Comparison of ENCODE assay signal across 15 mouse cellular contexts in genomic region chr3:138745091-138745490, GRCm38 (mm10). TPM values are rescaled to one million over a fixed set of nuclear protein-coding genes. Genes with fewer than 3 reads are reported as not detected.
DNase-seq lines count a peak whose midpoint lies in the region; ATAC-seq lines count a peak whose summit lies in the region.
"Had no signal": no experiment of that assay in that cellular context is flagged by ENCODE, and none has a peak within 500 bp of the region (broad histone marks: within the 10 kb centered on the region; RNA-seq: fewer than 3 reads in every experiment).

No protein-coding gene starts in this region.

- no peak for DNase-seq in embryonic facial prominence, embryonic 10.5 days (ENCODE audit: low spot score)
- no peak for DNase-seq in midbrain, embryonic 10.5 days (ENCODE audit: low spot score)
- DNase-seq in hindbrain, embryonic 14.5 days (ENCODE audit: low spot score), result no peak
- no peak for DNase-seq in ovary, adult 18-20 months (ENCODE audit: low spot score)
- DNase-seq: kidney, postnatal 10 days; liver, postnatal 0 days had no signal

- no peak for ATAC-seq in embryonic facial prominence, embryonic 13.5 days (ENCODE audit: insufficient number of reproducible peaks, insufficient read depth, low FRiP score, low TSS enrichment, low read depth)
- no peak for ATAC-seq in midbrain, embryonic 12.5 days (ENCODE audit: low FRiP score, low read depth)
- no peak for ATAC-seq in hindbrain, embryonic 14.5 days (ENCODE audit: low FRiP score)
- ATAC-seq in neural tube, embryonic 14.5 days (ENCODE audit: low read depth), result no peak
- ATAC-seq in kidney, embryonic 15.5 days (replicated peaks; ENCODE audit: low FRiP score), result no peak
- ATAC-seq: inflammation-experienced regulatory T-cells, adult 6 months; liver, postnatal 0 days had no signal

- H3K27me3 ChIP-seq in embryonic facial prominence, embryonic 13.5 days, result peaks cover 13% of the 10 kb centered on the region
- peaks cover 23% of the 10 kb centered on the region for H3K27me3 ChIP-seq in embryonic facial prominence, embryonic 10.5 days (replicated peaks; ENCODE audit: low read depth, poor library complexity, severe bottlenecking)
- H3K27me3 ChIP-seq in midbrain, embryonic 12.5 days, result peaks cover 14% of the 10 kb centered on the region
- H3K27me3 ChIP-seq in midbrain, embryonic 10.5 days (ENCODE audit: low read depth, poor library complexity, severe bottlenecking), result peaks cover 16% of the 10 kb centered on the region
- no peaks in the 10 kb centered on the region for H3K27me3 ChIP-seq in hindbrain, embryonic 14.5 days (ENCODE audit: control insufficient read depth, insufficient read depth, low read length)
- no peaks in the 10 kb centered on the region for H3K27me3 ChIP-seq in neural tube, embryonic 14.5 days (ENCODE audit: control insufficient read depth, insufficient read depth, low read length)
- peaks cover 10% of the 10 kb centered on the region; the same call in 1 of the 2 replicates for H3K27me3 ChIP-seq in kidney, embryonic 15.5 days

- peak overlapping the region; percentile 78; the same call in 1 of the 2 replicates for H3K4me2 ChIP-seq in embryonic facial prominence, embryonic 13.5 days
- 0 out of 2 replicates have a peak overlapping the region, but pooled peaks have one; percentile 75 for H3K4me2 ChIP-seq in midbrain, embryonic 12.5 days (replicated peaks)
- peak overlapping the region; percentile 85 for H3K4me2 ChIP-seq in hindbrain, embryonic 14.5 days (replicated peaks)
- H3K4me2 ChIP-seq in neural tube, embryonic 14.5 days (ENCODE audit: low read depth, low read length), result peak overlapping the region; percentile 65
- H3K4me2 ChIP-seq in kidney, embryonic 15.5 days, result no peak overlapping the region

- H3K4me1 ChIP-seq in embryonic facial prominence, embryonic 13.5 days, result peaks cover 30% of the 10 kb centered on the region
- peaks cover 33% of the 10 kb centered on the region for H3K4me1 ChIP-seq in embryonic facial prominence, embryonic 10.5 days
- H3K4me1 ChIP-seq in midbrain, embryonic 12.5 days, result peaks cover 20% of the 10 kb centered on the region
- H3K4me1 ChIP-seq in midbrain, embryonic 10.5 days, result peaks cover 36% of the 10 kb centered on the region
- H3K4me1 ChIP-seq in hindbrain, embryonic 14.5 days (replicated peaks; ENCODE audit: control insufficient read depth, insufficient read depth, low read length), result peaks cover 32% of the 10 kb centered on the region
- peaks cover 36% of the 10 kb centered on the region for H3K4me1 ChIP-seq in neural tube, embryonic 14.5 days (ENCODE audit: control insufficient read depth, insufficient read depth, low read length)
- H3K4me1 ChIP-seq in kidney, embryonic 15.5 days, result peaks cover 37% of the 10 kb centered on the region

- no peaks in the 10 kb centered on the region for H3K9me3 ChIP-seq in embryonic facial prominence, embryonic 13.5 days
- H3K9me3 ChIP-seq in embryonic facial prominence, embryonic 10.5 days, result no peaks in the 10 kb centered on the region
- no peaks in the 10 kb centered on the region for H3K9me3 ChIP-seq in midbrain, embryonic 12.5 days
- no peaks in the 10 kb centered on the region for H3K9me3 ChIP-seq in midbrain, embryonic 10.5 days (replicated peaks)
- no peaks in the 10 kb centered on the region for H3K9me3 ChIP-seq in hindbrain, embryonic 14.5 days (ENCODE audit: control insufficient read depth, low read length)
- H3K9me3 ChIP-seq in neural tube, embryonic 14.5 days (ENCODE audit: control insufficient read depth, low read length), result no peaks in the 10 kb centered on the region
- H3K9me3 ChIP-seq in kidney, embryonic 15.5 days (replicated peaks), result no peaks in the 10 kb centered on the region
- H3K9me3 ChIP-seq: embryonic facial prominence, embryonic 15.5 days; heart, embryonic 12.5 days; limb, embryonic 13.5 days had no signal

- H3K36me3 ChIP-seq in embryonic facial prominence, embryonic 13.5 days, result no peaks in the 10 kb centered on the region
- no peaks in the 10 kb centered on the region for H3K36me3 ChIP-seq in embryonic facial prominence, embryonic 10.5 days (replicated peaks)
- H3K36me3 ChIP-seq in midbrain, embryonic 12.5 days, result no peaks in the 10 kb centered on the region
- no peaks in the 10 kb centered on the region for H3K36me3 ChIP-seq in midbrain, embryonic 10.5 days
- no peaks in the 10 kb centered on the region for H3K36me3 ChIP-seq in hindbrain, embryonic 14.5 days (replicated peaks; ENCODE audit: control insufficient read depth, insufficient read depth)
- no peaks in the 10 kb centered on the region for H3K36me3 ChIP-seq in neural tube, embryonic 14.5 days (ENCODE audit: control insufficient read depth, insufficient read depth, low read length)
- H3K36me3 ChIP-seq in kidney, embryonic 15.5 days, result no peaks in the 10 kb centered on the region
- H3K36me3 ChIP-seq: embryonic facial prominence, embryonic 15.5 days; heart, embryonic 12.5 days; limb, embryonic 13.5 days had no signal

- no peak overlapping the region for H3K4me3 ChIP-seq in embryonic facial prominence, embryonic 13.5 days
- no peak overlapping the region for H3K4me3 ChIP-seq in embryonic facial prominence, embryonic 10.5 days
- H3K4me3 ChIP-seq in midbrain, embryonic 12.5 days, result no peak overlapping the region
- no peak overlapping the region for H3K4me3 ChIP-seq in midbrain, embryonic 10.5 days
- peak overlapping the region; percentile 87 for H3K4me3 ChIP-seq in hindbrain, embryonic 14.5 days (replicated peaks; ENCODE audit: low read length)
- H3K4me3 ChIP-seq in neural tube, embryonic 14.5 days (ENCODE audit: low read depth, low read length), result peak overlapping the region; percentile 92; the same call in 1 of the 2 replicates
- H3K4me3 ChIP-seq in kidney, embryonic 15.5 days (replicated peaks), result no peak overlapping the region
- H3K4me3 ChIP-seq: embryonic facial prominence, embryonic 15.5 days; heart, embryonic 12.5 days had no signal

- H3K9ac ChIP-seq in embryonic facial prominence, embryonic 13.5 days, result no peak overlapping the region
- H3K9ac ChIP-seq in midbrain, embryonic 12.5 days (replicated peaks), result no peak overlapping the region
- no peak overlapping the region for H3K9ac ChIP-seq in hindbrain, embryonic 14.5 days
- no peak overlapping the region for H3K9ac ChIP-seq in neural tube, embryonic 14.5 days (replicated peaks; ENCODE audit: low read depth, low read length)
- no peak overlapping the region for H3K9ac ChIP-seq in kidney, embryonic 15.5 days
- H3K9ac ChIP-seq: embryonic facial prominence, embryonic 15.5 days; heart, embryonic 12.5 days; limb, embryonic 13.5 days; liver, postnatal 0 days had no signal

- WGBS in embryonic facial prominence, embryonic 13.5 days, result 73% methylated on average over 11 of the region's 11 CpGs
- WGBS in embryonic facial prominence, embryonic 10.5 days, result 85% methylated on average over 11 of the region's 11 CpGs
- 83% methylated on average over 11 of the region's 11 CpGs for WGBS in midbrain, embryonic 12.5 days
- 87% methylated on average over 11 of the region's 11 CpGs for WGBS in midbrain, embryonic 10.5 days
- WGBS in hindbrain, embryonic 14.5 days, result 71% methylated on average over 11 of the region's 11 CpGs
- WGBS in neural tube, embryonic 14.5 days, result 60% methylated on average over 11 of the region's 11 CpGs
- WGBS in kidney, embryonic 15.5 days, result 83% methylated on average over 11 of the region's 11 CpGs

- H3K27ac ChIP-seq in embryonic facial prominence, embryonic 13.5 days, result no peak overlapping the region
- no peak overlapping the region for H3K27ac ChIP-seq in embryonic facial prominence, embryonic 10.5 days (replicated peaks)
- no peak overlapping the region for H3K27ac ChIP-seq in midbrain, embryonic 12.5 days (replicated peaks)
- H3K27ac ChIP-seq in midbrain, embryonic 10.5 days (replicated peaks), result no peak overlapping the region
- peak overlapping the region; percentile 43; the same call in 1 of the 2 replicates for H3K27ac ChIP-seq in hindbrain, embryonic 14.5 days
- no peak overlapping the region for H3K27ac ChIP-seq in neural tube, embryonic 14.5 days (ENCODE audit: low read depth, low read length)
- H3K27ac ChIP-seq in kidney, embryonic 15.5 days, result no peak overlapping the region
- H3K27ac ChIP-seq: embryonic facial prominence, embryonic 15.5 days; macrophage had no signal

RNA-seq across cellular contexts. Expression of gene Tspan5, which starts 3.1 kb away (rescaled TPM):
- polyA plus RNA-seq in embryonic facial prominence, embryonic 13.5 days (2015; fragmentation: Nextera tagmentation; extraction: Ambion mirVana), result 28.0 and 31.2 TPM in 2 replicates
- 20.9 and 22.0 TPM in 2 replicates for polyA plus RNA-seq in embryonic facial prominence, embryonic 10.5 days (2016; fragmentation: Nextera tagmentation; extraction: Ambion mirVana)
- 55.3 and 65.9 TPM in 2 replicates for polyA plus RNA-seq in midbrain, embryonic 12.5 days (2016; fragmentation: Nextera tagmentation; extraction: Ambion mirVana)
- 28.1 and 31.7 TPM in 2 replicates for polyA plus RNA-seq in midbrain, embryonic 10.5 days (2016; fragmentation: Nextera tagmentation; extraction: Ambion mirVana)
- polyA plus RNA-seq in hindbrain, embryonic 14.5 days (2014; fragmentation: Nextera tagmentation; extraction: Ambion mirVana), result 115 and 130 TPM in 2 replicates
- 115 and 136 TPM in 2 replicates for polyA plus RNA-seq in neural tube, embryonic 14.5 days (2014; fragmentation: Nextera tagmentation; extraction: Ambion mirVana)
- 26.3 and 28.9 TPM in 2 replicates for polyA plus RNA-seq in kidney, embryonic 15.5 days (2015; fragmentation: Nextera tagmentation; extraction: Ambion mirVana)

Comparison
In these comparisons a context has a peak if more than half of its experiments do, and no peak if none do; other contexts are left out.
1. H3K4me3 ChIP-seq: peak in hindbrain, embryonic 14.5 days (single experiment) and neural tube, embryonic 14.5 days (single experiment); none in embryonic facial prominence, embryonic 13.5 days (single experiment), embryonic facial prominence, embryonic 10.5 days (single experiment), midbrain, embryonic 12.5 days (single experiment), midbrain, embryonic 10.5 days (single experiment) and kidney, embryonic 15.5 days (single experiment).